Mouse (Mus musculus) neural tube, embryonic 11.5 days (tissue): ENCODE results near the gene Npcd. TPM values are rescaled to one million over a fixed set of nuclear protein-coding genes. Genes with fewer than 3 reads are reported as not detected.

Experiments used
- ATAC-seq: fragments of 200-750 bp; cut with Nextera tagmentation; 2 replicates; pipeline ENCODE4 v1.8.0; 2017; ENCODE audit warnings: moderate number of reproducible peaks, mild to moderate bottlenecking, moderate TSS enrichment, moderate library complexity; ENCODE audit not compliant: insufficient read depth, low FRiP score, low TSS enrichment
- DNase-seq: peaks from one replicate; pipeline ENCODE4 v3.0.0-alpha.2; 2015; ENCODE audit warnings: low spot score
- H3K27ac ChIP-seq: fragments of 300-500 bp; sonication (generic); 2 replicates; pipeline ENCODE4 v1.5.1; 2014; ENCODE audit warnings: low read depth, mild to moderate bottlenecking, low read length
- H3K27me3 ChIP-seq: fragments of 300-500 bp; sonication (generic); 2 replicates; pipeline ENCODE4 v1.6.1; 2014; ENCODE audit warnings: mild to moderate bottlenecking, low read length, mixed read lengths; ENCODE audit not compliant: control insufficient read depth, insufficient read depth
- H3K36me3 ChIP-seq: fragments of 300-500 bp; sonication (generic); 2 replicates; pipeline ENCODE4 v1.6.1; 2014; ENCODE audit warnings: mild to moderate bottlenecking, low read length, moderate library complexity, mixed read lengths; ENCODE audit not compliant: control insufficient read depth, insufficient read depth
- H3K4me1 ChIP-seq: fragments of 300-500 bp; sonication (generic); 2 replicates; pipeline ENCODE4 v1.6.1; 2014; ENCODE audit warnings: low read length, mixed read lengths; ENCODE audit not compliant: control insufficient read depth, insufficient read depth
- H3K4me2 ChIP-seq: fragments of 300-500 bp; sonication (generic); 2 replicates; pipeline ENCODE4 v1.6.1; 2014; ENCODE audit warnings: low read depth, mild to moderate bottlenecking, moderate library complexity
- H3K4me3 ChIP-seq: fragments of 300-500 bp; sonication (generic); 2 replicates; pipeline ENCODE4 v1.5.1; 2014; ENCODE audit warnings: low read depth, low read length
- H3K9ac ChIP-seq: fragments of 300-500 bp; sonication (generic); 2 replicates; pipeline ENCODE4 v1.6.1; 2014; ENCODE audit warnings: mild to moderate bottlenecking, low read length
- H3K9me3 ChIP-seq: fragments of 300-500 bp; sonication (generic); 2 replicates; pipeline ENCODE4 v1.6.1; 2016; ENCODE audit warnings: low read length; ENCODE audit not compliant: control insufficient read depth
- WGBS: fragments of 180-500 bp; shearing (Covaris S2); extraction: QIAGEN DNeasy Blood & Tissue Kit; methylation state at CpG from one replicate; pipeline ENCODE4 v1.1.7; 2014; 5-methylcytosine and 5-hydroxymethylcytosine counted together
- polyA plus RNA-seq: library from polyadenylated mRNA; unstranded; fragments of >200 nt; fragmentation: Nextera tagmentation; extraction: Ambion mirVana; gene quantifications from 2 replicates; pipeline ENCODE4 v1.2.1, GENCODE M21; 2014

Gene Npcd
- polyA plus RNA-seq, 1 experiment from 2014 or later: not detected

GRCm38 (mm10) chr15:79873545-79873944, 39.5 kb upstream of the Npcd start:
- DNase-seq (no peak), ATAC-seq (no peak)
- no peak overlapping the region for H3K4me3 ChIP-seq
- H3K36me3 ChIP-seq: no peaks in the 10 kb centered on the region
- no peaks in the 10 kb centered on the region for H3K27me3 ChIP-seq
- H3K9ac ChIP-seq: no peak overlapping the region
- WGBS: 93% methylated on average over 8 of the region's 8 CpGs
- H3K4me2 ChIP-seq: no peak overlapping the region
- no peak overlapping the region for H3K27ac ChIP-seq
- H3K4me1 ChIP-seq: no peaks in the 10 kb centered on the region
- H3K9me3 ChIP-seq: no peaks in the 10 kb centered on the region

- H3K27me3 ChIP-seq: no peaks in the 10 kb centered on the region
- DNase-seq (no peak), ATAC-seq (no peak)
- H3K27ac ChIP-seq: no peak overlapping the region
- no peaks in the 10 kb centered on the region for H3K36me3 ChIP-seq
- H3K4me2 ChIP-seq: no peak overlapping the region
- WGBS: 87% methylated on average over 3 of the region's 3 CpGs
- no peaks in the 10 kb centered on the region for H3K4me1 ChIP-seq
- no peak overlapping the region for H3K9ac ChIP-seq
- H3K4me3 ChIP-seq: no peak overlapping the region
- no peaks in the 10 kb centered on the region for H3K9me3 ChIP-seq
These were observed 33.4 kb upstream of the Npcd start for GRCm38 (mm10) chr15:79867260-79868002.

GRCm38 (mm10) chr15:79859821-79860220, 25.8 kb upstream of the Npcd start:
- H3K4me3 ChIP-seq: no peak overlapping the region
- ATAC-seq (no peak), DNase-seq (no peak)
- no peaks in the 10 kb centered on the region for H3K4me1 ChIP-seq
- no peaks in the 10 kb centered on the region for H3K27me3 ChIP-seq
- 86% methylated on average over 9 of the region's 9 CpGs for WGBS
- H3K27ac ChIP-seq: no peak overlapping the region
- no peaks in the 10 kb centered on the region for H3K9me3 ChIP-seq
- H3K4me2 ChIP-seq: no peak overlapping the region
- no peak overlapping the region for H3K9ac ChIP-seq
- no peaks in the 10 kb centered on the region for H3K36me3 ChIP-seq

- H3K9me3 ChIP-seq: no peaks in the 10 kb centered on the region
- H3K4me2 ChIP-seq: no peak overlapping the region
- no peaks in the 10 kb centered on the region for H3K27me3 ChIP-seq
- no peak for DNase-seq
- no peaks in the 10 kb centered on the region for H3K4me1 ChIP-seq
- WGBS: 85% methylated on average over 5 of the region's 5 CpGs
- ATAC-seq: no peak
- H3K9ac ChIP-seq: no peak overlapping the region
- H3K27ac ChIP-seq: no peak overlapping the region
- H3K36me3 ChIP-seq: no peaks in the 10 kb centered on the region
- H3K4me3 ChIP-seq: no peak overlapping the region
These were observed 24.9 kb upstream of the Npcd start for GRCm38 (mm10) chr15:79858979-79859378.

GRCm38 (mm10) chr15:79850143-79850542, 16.1 kb upstream of the Npcd start:
- Histone ChIP-seq H3K4me1 (peaks cover 7% of the 10 kb centered on the region; the same call in 1 of the 2 replicates), H3K27ac (no peak overlapping the region), H3K4me3 (no peak overlapping the region), H3K27me3 (no peaks in the 10 kb centered on the region; the same call in 1 of the 2 replicates), H3K4me2 (no peak overlapping the region), H3K36me3 (no peaks in the 10 kb centered on the region), H3K9me3 (no peaks in the 10 kb centered on the region), H3K9ac (no peak overlapping the region)
- ATAC-seq (no peak), DNase-seq (no peak)
- WGBS: 86% methylated on average over 2 of the region's 2 CpGs

GRCm38 (mm10) chr15:79847100-79847499, 13.1 kb upstream of the Npcd start:
- no peak overlapping the region for H3K27ac ChIP-seq
- H3K4me1 ChIP-seq: peaks cover 7% of the 10 kb centered on the region; the same call in 1 of the 2 replicates
- ATAC-seq (no peak), DNase-seq (no peak)
- H3K27me3 ChIP-seq: no peaks in the 10 kb centered on the region; the same call in 1 of the 2 replicates
- H3K9me3 ChIP-seq: no peaks in the 10 kb centered on the region
- no peaks in the 10 kb centered on the region for H3K36me3 ChIP-seq
- no peak overlapping the region for H3K9ac ChIP-seq
- no peak overlapping the region for H3K4me3 ChIP-seq
- no peak overlapping the region for H3K4me2 ChIP-seq
- WGBS: 28% methylated on average over 5 of the region's 5 CpGs

- no peaks in the 10 kb centered on the region for H3K36me3 ChIP-seq
- ATAC-seq (no peak), DNase-seq (no peak)
- no peak overlapping the region for H3K9ac ChIP-seq
- no peaks in the 10 kb centered on the region for H3K9me3 ChIP-seq
- no peak overlapping the region for H3K4me3 ChIP-seq
- WGBS: 49% methylated on average over 4 of the region's 4 CpGs
- H3K4me2 ChIP-seq: no peak overlapping the region
- peaks cover 7% of the 10 kb centered on the region; the same call in 1 of the 2 replicates for H3K4me1 ChIP-seq
- H3K27me3 ChIP-seq: no peaks in the 10 kb centered on the region; the same call in 1 of the 2 replicates
- H3K27ac ChIP-seq: no peak overlapping the region
These were observed 11.9 kb upstream of the Npcd start for GRCm38 (mm10) chr15:79845986-79846385.

- 93% methylated on average over 3 of the region's 3 CpGs for WGBS
These were observed 8.9 kb upstream of the Npcd start for GRCm38 (mm10) chr15:79842985-79843384.

GRCm38 (mm10) chr15:79840281-79840680, 6.2 kb upstream of the Npcd start:
- no peaks in the 10 kb centered on the region for H3K9me3 ChIP-seq
- no peak overlapping the region for H3K4me2 ChIP-seq
- H3K4me3 ChIP-seq: no peak overlapping the region
- H3K4me1 ChIP-seq: 0 out of 2 replicates have a peak, but pooled peaks cover under 1% of the 10 kb centered on the region
- ATAC-seq (no peak), DNase-seq (no peak)
- H3K9ac ChIP-seq: no peak overlapping the region
- no peak overlapping the region for H3K27ac ChIP-seq
- H3K27me3 ChIP-seq: no peaks in the 10 kb centered on the region
- WGBS: 63% methylated on average over 2 of the region's 2 CpGs
- H3K36me3 ChIP-seq: no peaks in the 10 kb centered on the region

More at GRCm38 (mm10) chr15:79842985-79843384, 8.9 kb upstream of the Npcd start:
- H3K27me3 ChIP-seq: no peaks in the 10 kb centered on the region; the same call in 1 of the 2 replicates
- peaks cover 7% of the 10 kb centered on the region; the same call in 1 of the 2 replicates for H3K4me1 ChIP-seq
- no peaks in the 10 kb centered on the region for H3K9me3 ChIP-seq
- ATAC-seq (no peak), DNase-seq (no peak)
- H3K4me2 ChIP-seq: no peak overlapping the region
- no peaks in the 10 kb centered on the region for H3K36me3 ChIP-seq
- no peak overlapping the region for H3K9ac ChIP-seq
- H3K27ac ChIP-seq: no peak overlapping the region
- no peak overlapping the region for H3K4me3 ChIP-seq
